Mouse (Mus musculus): ENCODE measurements around the gene Adgb. TPM values are rescaled to one million over a fixed set of nuclear protein-coding genes. Genes with fewer than 3 reads are reported as not detected.
A peak's percentile ranks its signal among the peaks of the same experiment; 100 is the strongest.
"Not testable (repeated sequence)": the region's sequence is repeated elsewhere in the genome, so short reads cannot be mapped to it uniquely, and the experiment has no call there.

The Adgb gene
- 0.08 and 0.17 TPM in 2 replicates for polyA plus RNA-seq (2015; fragmentation: Nextera tagmentation; extraction: Ambion mirVana)

DNA sequence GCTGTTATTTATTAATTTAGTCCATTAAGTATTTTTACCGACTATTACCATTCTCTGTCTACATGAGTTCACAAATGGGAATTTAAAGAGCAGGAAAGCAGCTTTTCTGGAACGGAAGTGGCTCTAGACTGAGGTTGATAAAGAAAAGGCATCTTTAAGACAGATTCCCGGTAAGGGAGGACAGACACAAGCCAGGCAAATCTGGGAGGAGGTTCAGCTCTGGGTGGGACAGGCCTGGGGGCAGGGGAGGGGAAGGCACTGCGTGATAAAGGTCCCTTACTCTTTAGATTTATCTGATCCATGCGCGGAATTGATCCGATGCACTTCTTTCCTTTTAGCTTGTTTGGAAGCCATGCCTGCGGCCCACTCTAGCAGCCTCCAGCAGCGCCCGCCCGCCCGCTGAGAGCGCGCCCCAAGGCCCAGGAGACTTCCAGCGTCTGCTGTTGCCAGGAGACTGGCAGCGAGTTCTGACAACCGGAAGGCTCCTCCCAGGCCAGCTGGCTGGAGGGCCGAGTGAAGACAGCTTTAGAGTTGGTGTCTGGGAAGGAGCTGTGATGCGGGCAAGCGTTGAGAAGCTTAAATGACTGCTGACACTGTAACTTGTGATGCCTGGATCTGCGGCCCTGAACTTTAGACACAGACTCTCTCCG, at the start of gene Adgb:
TSS of gene Adgb (minus strand) at position 366 of the 650 bp plus-strand sequence.
- H3K4me3 ChIP-seq, result peak within 1 kb of the TSS; percentile 29
- H3K9ac ChIP-seq, result peak within 1 kb of the TSS; percentile 56
- H3K9me3 ChIP-seq, result no peaks in the 10 kb centered on the region
- 9% methylated on average over 22 of the region's 22 CpGs for WGBS
- peak; percentile 94 for ATAC-seq (ENCODE audit: low read depth)
- 0 out of 2 replicates have a peak within 1 kb of the TSS, but pooled peaks have one; percentile 39 for H3K27ac ChIP-seq (replicated peaks)
- H3K27me3 ChIP-seq, result no peaks in the 10 kb centered on the region
- no peaks in the 10 kb centered on the region for H3K36me3 ChIP-seq
- H3K4me1 ChIP-seq (replicated peaks), result peaks cover 11% of the 10 kb centered on the region
- H3K4me2 ChIP-seq, result peak within 1 kb of the TSS; percentile 57

DNA sequence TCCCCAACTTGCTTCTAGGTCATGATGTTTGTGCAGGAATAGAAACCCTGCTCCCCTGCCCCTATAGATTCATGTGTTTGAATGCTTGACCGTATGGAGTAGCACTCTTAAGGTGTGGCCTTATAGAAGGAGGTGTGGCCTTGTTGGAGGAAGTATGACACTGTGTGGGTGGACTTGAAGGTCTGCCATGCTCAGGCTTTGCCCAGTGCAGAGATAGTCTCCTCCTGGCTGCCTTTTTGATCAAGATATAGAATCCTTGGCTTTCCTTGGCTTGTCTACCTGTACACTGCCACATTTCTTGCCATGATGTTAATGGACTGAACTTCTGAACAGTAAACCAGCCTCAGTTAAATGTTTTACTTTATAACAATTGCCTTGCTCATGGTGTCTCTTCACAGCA, 8.0 kb upstream of the Adgb start:
- no peaks in the 10 kb centered on the region for H3K4me1 ChIP-seq (replicated peaks)
- H3K36me3 ChIP-seq, result no peaks in the 10 kb centered on the region
- no peak overlapping the region for H3K9ac ChIP-seq
- no peaks in the 10 kb centered on the region for H3K27me3 ChIP-seq
- no peak for ATAC-seq (ENCODE audit: low read depth)
- H3K4me3 ChIP-seq, result no peak overlapping the region
- no peak overlapping the region for H3K4me2 ChIP-seq
- 73% methylated on average over 1 of the region's 1 CpGs for WGBS
- no peak overlapping the region for H3K27ac ChIP-seq (replicated peaks)
- no peaks in the 10 kb centered on the region for H3K9me3 ChIP-seq

DNA sequence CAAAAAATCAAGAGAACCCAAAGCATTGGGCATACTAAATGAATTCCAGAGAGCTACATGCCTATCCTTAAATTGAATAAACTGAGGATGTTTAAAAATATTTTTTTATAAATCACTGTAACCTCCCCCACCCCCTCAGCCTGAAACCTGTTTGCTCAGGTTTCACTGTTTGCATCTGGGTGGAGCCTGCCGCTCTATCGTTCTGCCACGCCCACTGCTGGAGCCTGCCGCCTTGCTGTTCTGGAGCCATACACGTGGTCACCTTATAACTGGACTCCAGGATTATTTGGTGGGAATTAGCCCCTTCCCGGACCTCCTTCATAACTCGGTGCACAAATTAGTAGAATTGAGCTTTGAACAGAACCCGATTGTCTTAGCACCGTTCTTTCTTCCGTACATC, 5.3 kb upstream of the Adgb start:
- not testable (repeated sequence) for H3K4me3 ChIP-seq; H3K27ac ChIP-seq (replicated peaks); H3K27me3 ChIP-seq; H3K9me3 ChIP-seq; ATAC-seq (ENCODE audit: low read depth); H3K4me1 ChIP-seq (replicated peaks); H3K4me2 ChIP-seq; H3K36me3 ChIP-seq; H3K9ac ChIP-seq
- WGBS, result 60% methylated on average over 10 of the region's 10 CpGs

DNA sequence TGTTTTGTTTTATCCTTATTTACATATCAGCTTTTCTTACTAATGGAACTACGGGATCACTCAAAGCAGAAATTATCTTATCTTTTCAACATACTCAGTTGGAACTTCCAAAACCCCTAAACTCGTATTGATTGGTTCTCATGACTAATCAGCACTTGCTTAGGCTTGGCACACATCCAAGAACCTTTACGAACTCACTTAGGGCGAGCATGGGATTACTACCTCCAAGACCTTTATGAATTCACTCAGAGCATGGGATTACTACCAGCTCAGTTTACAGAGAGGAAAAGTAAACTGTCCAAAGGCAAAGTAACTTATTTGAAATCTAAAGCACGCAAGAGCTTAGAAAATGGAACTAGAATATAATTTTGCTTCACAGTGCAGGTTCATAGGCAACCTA, 4.8 kb upstream of the Adgb start:
- no peak overlapping the region for H3K4me3 ChIP-seq
- no peak overlapping the region for H3K9ac ChIP-seq
- ATAC-seq (ENCODE audit: low read depth), result no peak
- no peak overlapping the region for H3K4me2 ChIP-seq
- no peaks in the 10 kb centered on the region for H3K36me3 ChIP-seq
- no peaks in the 10 kb centered on the region for H3K27me3 ChIP-seq
- H3K4me1 ChIP-seq (replicated peaks), result peaks cover 9% of the 10 kb centered on the region
- no peak overlapping the region for H3K27ac ChIP-seq (replicated peaks)
- H3K9me3 ChIP-seq, result no peaks in the 10 kb centered on the region
- WGBS, result 75% methylated on average over 5 of the region's 5 CpGs

DNA sequence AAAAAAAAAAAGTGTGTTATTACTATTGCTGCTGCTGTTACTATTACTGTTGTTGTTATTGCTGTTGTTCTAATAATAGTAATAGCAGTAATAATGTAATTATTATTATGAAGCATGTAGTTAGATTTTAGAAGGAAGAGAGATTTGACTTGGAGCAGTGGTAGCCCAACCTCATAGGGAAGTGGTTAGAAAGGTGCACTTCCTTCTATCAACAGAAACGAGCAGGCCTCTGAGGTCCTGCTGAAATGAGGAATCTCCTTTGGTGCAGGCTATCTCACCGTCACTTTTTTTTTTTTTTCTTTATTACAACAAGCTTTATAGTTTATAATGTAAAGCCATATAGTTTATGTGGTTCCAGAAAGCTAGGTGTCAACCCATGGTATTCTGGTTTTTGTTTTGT, 4.4 kb upstream of the Adgb start:
- H3K4me3 ChIP-seq, result no peak overlapping the region
- ATAC-seq (ENCODE audit: low read depth), result no peak
- no peak overlapping the region for H3K27ac ChIP-seq (replicated peaks)
- no peaks in the 10 kb centered on the region for H3K9me3 ChIP-seq
- no peak overlapping the region for H3K4me2 ChIP-seq
- no peaks in the 10 kb centered on the region for H3K27me3 ChIP-seq
- H3K4me1 ChIP-seq (replicated peaks), result peaks cover 11% of the 10 kb centered on the region
- WGBS, result 94% methylated on average over 2 of the region's 2 CpGs
- no peak overlapping the region for H3K9ac ChIP-seq
- H3K36me3 ChIP-seq, result no peaks in the 10 kb centered on the region

DNA sequence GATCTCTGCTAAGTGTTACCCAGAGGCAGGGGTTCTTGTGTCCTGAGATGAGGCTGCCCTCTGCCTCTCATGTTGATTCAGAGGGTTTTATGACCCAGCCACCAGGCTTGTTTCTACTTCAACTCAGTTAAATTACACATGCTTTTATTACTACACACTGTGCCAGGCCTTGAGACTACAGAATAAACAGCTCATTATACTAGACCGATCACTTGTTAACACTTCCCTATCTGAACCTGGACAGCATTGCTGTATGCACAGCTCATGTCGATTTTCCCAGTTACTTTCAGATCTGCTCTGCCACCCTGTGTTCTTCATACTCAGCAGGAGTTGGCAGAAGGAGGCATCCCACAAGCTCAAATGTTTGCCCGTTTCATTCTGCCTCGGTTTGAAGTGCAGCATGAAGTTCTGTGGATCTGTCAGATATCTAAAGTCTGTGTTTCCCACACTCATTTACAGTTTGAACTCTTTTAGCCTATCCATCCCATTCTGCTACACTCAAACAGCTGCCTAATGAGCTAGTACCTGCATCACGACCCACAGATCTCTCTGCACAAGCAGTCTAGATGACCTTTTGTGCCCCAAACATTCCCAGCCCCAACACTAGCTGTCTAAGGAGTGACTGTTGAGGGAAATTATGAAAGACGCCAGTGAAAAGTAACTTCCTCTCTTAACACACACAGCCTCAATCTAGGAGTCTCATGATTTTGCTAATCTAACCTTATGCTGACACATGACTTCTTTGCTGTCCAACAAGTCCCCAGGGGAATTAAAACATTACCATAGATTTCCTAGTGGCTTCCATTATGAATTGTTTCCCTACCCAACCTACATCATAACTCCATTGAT, 3.2 kb downstream of the Adgb start:
- 57% methylated on average over 6 of the region's 6 CpGs for whole genome bisulfite sequencing
- Histone ChIP-seq H3K4me2 (no peak overlapping the region), H3K36me3 (no peaks in the 10 kb centered on the region), H3K27me3 (no peaks in the 10 kb centered on the region), H3K27ac (replicated peaks) (no peak overlapping the region), H3K4me1 (replicated peaks) (peaks cover 11% of the 10 kb centered on the region), H3K4me3 (no peak overlapping the region), H3K9me3 (no peaks in the 10 kb centered on the region), H3K9ac (no peak overlapping the region)
- no peak for ATAC-seq (ENCODE audit: low read depth)

DNA sequence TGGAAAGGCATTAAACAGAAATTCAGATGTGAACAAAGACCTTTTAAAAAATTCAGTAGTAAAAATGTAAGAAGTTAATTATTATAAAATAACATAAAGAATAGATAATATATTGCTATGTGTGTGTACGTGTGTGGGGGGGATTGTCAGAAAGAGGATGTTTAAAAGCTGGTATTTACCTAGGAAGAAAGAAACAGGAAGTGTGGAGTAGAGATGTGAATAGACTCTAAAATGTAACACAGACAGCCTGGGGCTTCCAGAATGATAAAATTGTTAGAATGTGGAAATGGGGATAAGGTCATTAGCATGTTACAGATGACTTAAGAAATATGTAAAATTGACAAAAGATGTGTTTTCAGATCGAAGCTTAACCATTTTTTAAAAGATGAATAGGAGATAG, 12.0 kb downstream of the Adgb start:
- WGBS, result 78% methylated on average over 2 of the region's 2 CpGs
- no peaks in the 10 kb centered on the region for H3K27me3 ChIP-seq
- no peak overlapping the region for H3K27ac ChIP-seq (replicated peaks)
- no peaks in the 10 kb centered on the region for H3K9me3 ChIP-seq
- no peak overlapping the region for H3K9ac ChIP-seq
- H3K4me2 ChIP-seq, result no peak overlapping the region
- no peaks in the 10 kb centered on the region for H3K36me3 ChIP-seq
- H3K4me1 ChIP-seq (replicated peaks), result no peaks in the 10 kb centered on the region
- H3K4me3 ChIP-seq, result no peak overlapping the region
- ATAC-seq (ENCODE audit: low read depth), result no peak

DNA sequence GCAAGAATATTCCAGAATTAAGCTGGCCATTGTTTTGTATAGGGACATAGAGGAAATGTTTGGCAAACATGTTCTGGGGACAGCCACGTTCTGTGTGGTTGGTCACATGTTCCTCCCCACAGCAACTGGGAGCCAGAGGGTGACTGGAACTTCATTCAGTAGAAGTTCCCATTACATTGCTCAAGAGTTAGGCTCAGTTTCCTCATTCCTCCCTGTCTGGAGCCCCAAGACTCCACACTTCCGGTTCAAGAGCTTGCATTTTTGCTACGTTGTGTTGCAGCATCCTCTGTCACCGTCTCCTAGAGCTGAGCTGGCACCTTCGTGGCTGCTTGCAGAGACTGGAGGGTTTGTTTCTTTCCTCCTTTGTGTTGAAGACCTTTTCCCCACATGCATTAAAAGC, 15.1 kb downstream of the Adgb start:
- Histone ChIP-seq H3K27me3 (no peaks in the 10 kb centered on the region), H3K9ac (no peak overlapping the region), H3K4me2 (no peak overlapping the region), H3K9me3 (no peaks in the 10 kb centered on the region), H3K4me3 (no peak overlapping the region), H3K4me1 (replicated peaks) (no peaks in the 10 kb centered on the region), H3K36me3 (no peaks in the 10 kb centered on the region), H3K27ac (replicated peaks) (no peak overlapping the region)
- no peak for ATAC-seq (ENCODE audit: low read depth)
- 90% methylated on average over 5 of the region's 5 CpGs for WGBS

DNA sequence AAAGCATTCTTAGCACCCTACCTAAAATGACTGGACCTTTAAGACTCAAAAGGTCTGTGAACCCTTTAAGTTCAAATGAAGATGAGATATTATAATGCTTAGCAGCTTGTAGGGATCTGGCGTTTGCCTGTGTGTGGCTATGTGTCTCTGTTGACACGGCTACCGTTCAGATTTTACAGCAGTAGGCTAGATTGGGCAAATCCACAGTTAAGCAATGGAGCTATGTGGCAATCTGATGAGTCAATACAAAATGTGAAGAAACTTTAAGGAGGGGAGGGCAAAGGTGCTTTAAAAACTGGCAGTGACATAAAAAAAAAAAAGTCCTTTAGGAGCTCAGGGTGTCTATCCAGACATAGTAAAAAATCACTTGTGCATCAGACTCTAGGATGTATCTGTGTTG, 23.1 kb downstream of the Adgb start:
- WGBS, result 80% methylated on average over 3 of the region's 3 CpGs
- Histone ChIP-seq H3K4me3 (no peak overlapping the region), H3K27ac (replicated peaks) (no peak overlapping the region), H3K36me3 (no peaks in the 10 kb centered on the region), H3K27me3 (no peaks in the 10 kb centered on the region), H3K4me1 (replicated peaks) (no peaks in the 10 kb centered on the region), H3K4me2 (no peak overlapping the region), H3K9ac (no peak overlapping the region), H3K9me3 (no peaks in the 10 kb centered on the region)
- no peak for ATAC-seq (ENCODE audit: low read depth)

DNA sequence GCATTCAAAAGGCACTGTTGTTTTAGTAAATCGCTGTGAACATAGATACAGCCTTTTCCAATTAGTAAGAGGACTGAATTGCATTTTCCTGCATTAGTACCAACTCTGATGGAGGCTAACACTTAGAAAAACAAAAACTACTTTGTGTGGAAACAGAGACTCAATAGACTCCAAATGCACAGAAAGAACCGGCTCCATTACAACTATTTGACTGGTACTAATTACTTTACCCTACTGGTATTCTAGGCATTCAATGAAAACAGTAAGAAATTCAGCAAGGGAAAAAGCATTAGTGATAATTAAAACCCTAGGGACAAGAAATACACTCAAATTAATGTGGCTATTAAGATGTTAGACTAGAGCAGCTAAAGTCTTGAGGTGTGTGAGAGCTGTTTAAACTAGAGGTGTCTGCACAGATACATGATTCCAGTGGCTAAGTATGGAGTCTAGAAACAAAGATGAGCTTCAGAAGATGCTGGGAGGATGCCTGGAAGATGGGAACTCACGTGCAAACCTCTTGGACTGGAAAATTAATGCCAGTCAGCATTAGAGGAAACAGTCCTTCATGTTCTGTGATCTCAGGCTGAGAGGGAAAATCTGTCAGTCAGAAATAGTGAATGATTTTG, 27.2 kb downstream of the Adgb start:
- Histone ChIP-seq H3K27ac (replicated peaks) (no peak overlapping the region), H3K27me3 (no peaks in the 10 kb centered on the region), H3K36me3 (no peaks in the 10 kb centered on the region), H3K4me3 (no peak overlapping the region), H3K4me2 (no peak overlapping the region), H3K9me3 (no peaks in the 10 kb centered on the region), H3K9ac (no peak overlapping the region), H3K4me1 (replicated peaks) (no peaks in the 10 kb centered on the region)
- WGBS, result 63% methylated on average over 3 of the region's 3 CpGs
- no peak for ATAC-seq (ENCODE audit: low read depth)

DNA sequence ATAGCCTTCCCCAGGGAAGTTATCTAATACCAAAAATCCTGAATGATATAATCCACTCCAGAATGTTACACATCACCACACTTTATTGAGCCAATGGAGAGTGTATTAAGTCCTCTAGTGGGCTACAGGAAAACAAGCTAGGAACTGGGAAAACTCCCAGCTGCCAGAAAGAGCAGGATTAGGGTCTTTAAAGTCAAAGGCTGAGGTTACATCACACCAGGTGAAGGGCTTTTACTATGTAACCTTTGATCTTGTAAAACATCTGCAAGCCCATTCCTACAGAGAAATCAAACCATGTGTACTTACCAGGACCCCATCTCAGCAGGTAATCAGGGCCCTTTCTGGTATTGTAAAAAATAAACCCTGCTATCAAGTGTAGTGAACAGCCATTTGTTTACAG, 28.6 kb downstream of the Adgb start:
- Histone ChIP-seq H3K36me3 (no peaks in the 10 kb centered on the region), H3K9me3 (no peaks in the 10 kb centered on the region), H3K4me1 (replicated peaks) (no peaks in the 10 kb centered on the region), H3K4me2 (no peak overlapping the region), H3K27me3 (no peaks in the 10 kb centered on the region), H3K27ac (replicated peaks) (no peak overlapping the region), H3K9ac (no peak overlapping the region), H3K4me3 (no peak overlapping the region)
- ATAC-seq (ENCODE audit: low read depth), result no peak

DNA sequence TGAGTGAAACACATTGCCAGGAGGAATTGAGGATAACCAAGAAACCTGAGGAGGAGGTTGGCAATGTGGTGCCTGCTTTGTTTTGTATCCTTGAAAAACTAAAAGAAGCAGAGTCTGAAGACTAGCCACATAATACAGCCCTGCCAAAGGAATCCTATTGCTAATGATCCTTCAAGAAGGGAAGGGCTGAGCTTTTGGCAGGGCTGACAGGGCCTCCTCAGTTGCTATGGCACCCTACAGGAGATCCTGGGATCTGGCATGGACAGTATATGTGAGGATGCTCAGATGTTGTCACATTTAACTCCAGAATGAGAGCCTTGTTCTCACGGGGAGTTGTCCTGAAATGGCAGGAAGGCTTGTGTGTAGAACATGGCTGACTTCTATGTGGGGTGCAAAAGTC, 37.1 kb downstream of the Adgb start:
- Histone ChIP-seq H3K4me1 (replicated peaks) (no peaks in the 10 kb centered on the region), H3K4me3 (no peak overlapping the region), H3K27ac (replicated peaks) (no peak overlapping the region), H3K27me3 (no peaks in the 10 kb centered on the region), H3K9me3 (no peaks in the 10 kb centered on the region), H3K9ac (no peak overlapping the region), H3K4me2 (no peak overlapping the region), H3K36me3 (no peaks in the 10 kb centered on the region)
- 86% methylated on average over 1 of the region's 1 CpGs for WGBS
- ATAC-seq (ENCODE audit: low read depth), result peak; percentile 47; the same call in 1 of the 2 replicates
